In genomic region chr17:34139416-34139815, GRCm38 (mm10) we compare ENCODE assay signal across 8 mouse cellular contexts. TPM values are rescaled to one million over a fixed set of nuclear protein-coding genes. Genes with fewer than 3 reads are reported as not detected.
DNase-seq lines count a peak whose midpoint lies in the region; ATAC-seq and TF ChIP-seq lines count a peak whose summit lies in the region.

No protein-coding gene starts in this region.

- WGBS in forebrain, embryonic 15.5 days: 1% methylated on average over 16 of the region's 16 CpGs

- no peaks in the 10 kb centered on the region for H3K36me3 ChIP-seq in forebrain, embryonic 15.5 days

- 0 out of 2 replicates have a peak overlapping the region, but pooled peaks have one; percentile 4 for H3K9ac ChIP-seq in forebrain, embryonic 15.5 days (replicated peaks)

- ATAC-seq in forebrain, embryonic 15.5 days (replicated peaks): no peak

- peaks cover 35% of the 10 kb centered on the region for H3K27me3 ChIP-seq in forebrain, embryonic 15.5 days

- peak overlapping the region; percentile 1; the same call in 1 of the 2 replicates for H3K4me3 ChIP-seq in left cerebral cortex, adult 2 months
- H3K4me3 ChIP-seq in forebrain, embryonic 15.5 days: peak overlapping the region; percentile 12; the same call in 1 of the 2 replicates

- peak overlapping the region; percentile 36 for H3K4me2 ChIP-seq in forebrain, embryonic 15.5 days (replicated peaks)

- H3K9me3 ChIP-seq in forebrain, embryonic 15.5 days: no peaks in the 10 kb centered on the region

- no peak for DNase-seq in left cerebral cortex, adult 2 months (ENCODE audit: extremely low spot score in 1 of 2, low spot score in 2 of 2)
- DNase-seq in left cerebral cortex, adult 8-10 months (ENCODE audit: low spot score in 2 of 2): no peak
- peak; percentile 39 to 53 for DNase-seq in kidney, adult 8-10 months
- DNase-seq in lung, postnatal 10 days: peak; percentile 59
- DNase-seq in thymus, postnatal 14 days: no peak
- DNase-seq in cerebellum, postnatal 36 days: no peak
- no peak for DNase-seq in layer of hippocampus, postnatal 36 days

- H3K4me1 ChIP-seq in forebrain, embryonic 15.5 days: peaks cover 17% of the 10 kb centered on the region

- no peak overlapping the region for H3K27ac ChIP-seq in left cerebral cortex, adult 2 months
- H3K27ac ChIP-seq in forebrain, embryonic 15.5 days (replicated peaks): no peak overlapping the region

- intact Hi-C loops in left cerebral cortex, adult 2 months (cut with DNase I): no loop called here

- no peak for TF ChIP-seq CTCF in left cerebral cortex, adult 2 months (IDR thresholded peaks at IDR 0.05)

RNA-seq across cellular contexts. Expression of gene H2-DMb2, which starts 3.7 kb away (rescaled TPM):
- total RNA-seq in left cerebral cortex, adult 2 months (2021): under 1 TPM; 0.56 to 0.59 TPM
- 1 to 10 TPM in 3 of 4 experiments, under 1 TPM in 1; 0.84 to 3.5 (median 2.0) TPM for total RNA-seq in left cerebral cortex, adult 8-10 months (2022)
- 1.0 and 1.4 TPM in 2 replicates for polyA plus RNA-seq in forebrain, embryonic 15.5 days (2015; fragmentation: Nextera tagmentation; extraction: Ambion mirVana)
- under 1 TPM; 0.67 to 0.96 TPM for total RNA-seq in layer of hippocampus, postnatal 36 days (2021)

RNA-seq across cellular contexts. Expression of gene H2-DMb1, which starts 13.5 kb away (rescaled TPM):
- 1 to 10 TPM; 1.1 to 1.7 TPM for total RNA-seq in left cerebral cortex, adult 2 months (2021)
- total RNA-seq in left cerebral cortex, adult 8-10 months (2022): 1 to 10 TPM; 2.2 to 7.1 (median 3.5) TPM
- polyA plus RNA-seq in forebrain, embryonic 15.5 days (2015; fragmentation: Nextera tagmentation; extraction: Ambion mirVana): 0.88 and 0.91 TPM in 2 replicates
- 1 to 10 TPM in 1 of 2 experiments, under 1 TPM in 1; 0.95 to 1.7 TPM for total RNA-seq in layer of hippocampus, postnatal 36 days (2021)

RNA-seq across cellular contexts. Expression of gene Brd2, which starts 17.0 kb away (rescaled TPM):
- 100 to 1,000 TPM; 177 to 179 TPM for total RNA-seq in left cerebral cortex, adult 2 months (2021)
- total RNA-seq in left cerebral cortex, adult 8-10 months (2022): 100 to 1,000 TPM; 181 to 210 (median 190) TPM
- 132 and 133 TPM in 2 replicates for polyA plus RNA-seq in forebrain, embryonic 15.5 days (2015; fragmentation: Nextera tagmentation; extraction: Ambion mirVana)
- total RNA-seq in layer of hippocampus, postnatal 36 days (2021): 100 to 1,000 TPM; 182 to 193 TPM

RNA-seq across cellular contexts. Expression of gene H2-DMa, which starts 20.1 kb away (rescaled TPM):
- total RNA-seq in left cerebral cortex, adult 2 months (2021): 10 to 100 TPM; 23.3 to 28.2 TPM
- total RNA-seq in left cerebral cortex, adult 8-10 months (2022): 10 to 100 TPM; 20.7 to 35.3 (median 30.7) TPM
- polyA plus RNA-seq in forebrain, embryonic 15.5 days (2015; fragmentation: Nextera tagmentation; extraction: Ambion mirVana): 12.9 and 13.0 TPM in 2 replicates
- 10 to 100 TPM; 26.7 to 31.7 TPM for total RNA-seq in layer of hippocampus, postnatal 36 days (2021)

RNA-seq across cellular contexts. Expression of gene H2-Oa, which starts 47.3 kb away (rescaled TPM):
- under 1 TPM in 1 of 2 experiments, not detected in 1; 0.47 TPM for total RNA-seq in left cerebral cortex, adult 2 months (2021)
- 1 to 10 TPM in 2 of 4 experiments, under 1 TPM in 1, not detected in 1; 0.44 to 2.2 (median 1.7) TPM for total RNA-seq in left cerebral cortex, adult 8-10 months (2022)
- polyA plus RNA-seq in forebrain, embryonic 15.5 days (2015; fragmentation: Nextera tagmentation; extraction: Ambion mirVana): 0.15 TPM in 1 of 2 replicates, not detected in the other
- total RNA-seq in layer of hippocampus, postnatal 36 days (2021): under 1 TPM; 0.35 to 0.42 TPM

Comparison
In these comparisons a context has a peak if more than half of its experiments do, and no peak if none do; other contexts are left out.
1. DNase-seq: peak in kidney, adult 8-10 months (2 of 2) and lung, postnatal 10 days (single experiment); none in left cerebral cortex, adult 2 months (0 of 2), left cerebral cortex, adult 8-10 months (0 of 2), thymus, postnatal 14 days (single experiment), cerebellum, postnatal 36 days (0 of 2) and layer of hippocampus, postnatal 36 days (0 of 2).